Mouse (Mus musculus) embryonic facial prominence, embryonic 13.5 days (tissue): Measurements from ENCODE around the gene Mybbp1a. TPM values are rescaled to one million over a fixed set of nuclear protein-coding genes. Genes with fewer than 3 reads are reported as not detected.

Experiments used
- ATAC-seq: fragments of 200-750 bp; cut with Nextera tagmentation; 2 replicates; pipeline ENCODE4 v1.8.0; 2017; ENCODE audit warnings: low read depth; ENCODE audit not compliant: insufficient number of reproducible peaks, insufficient read depth, low FRiP score, low TSS enrichment
- H3K27ac ChIP-seq: fragments of 300-500 bp; sonication (generic); 2 replicates; pipeline ENCODE4 v1.5.1; 2015; ENCODE audit warnings: moderate library complexity, mild to moderate bottlenecking, inconsistent platforms
- H3K27me3 ChIP-seq: fragments of 300-500 bp; sonication (generic); 2 replicates; pipeline ENCODE4 v1.6.1; 2015; ENCODE audit warnings: mild to moderate bottlenecking, inconsistent platforms
- H3K36me3 ChIP-seq: fragments of 300-500 bp; sonication (generic); 2 replicates; pipeline ENCODE4 v1.6.1; 2015; ENCODE audit warnings: mild to moderate bottlenecking, inconsistent platforms
- H3K4me1 ChIP-seq: fragments of 300-500 bp; sonication (generic); 2 replicates; pipeline ENCODE4 v1.6.1; 2015; ENCODE audit warnings: inconsistent platforms
- H3K4me2 ChIP-seq: fragments of 300-500 bp; sonication (generic); 2 replicates; pipeline ENCODE4 v1.6.1; 2015; ENCODE audit warnings: moderate library complexity, mild to moderate bottlenecking, inconsistent platforms
- H3K4me3 ChIP-seq: fragments of 300-500 bp; sonication (generic); 2 replicates; pipeline ENCODE4 v1.5.1; 2015; ENCODE audit warnings: mild to moderate bottlenecking, inconsistent platforms
- H3K9ac ChIP-seq: fragments of 300-500 bp; sonication (generic); 2 replicates; pipeline ENCODE4 v1.6.1; 2015; ENCODE audit warnings: mild to moderate bottlenecking, inconsistent platforms
- H3K9me3 ChIP-seq: fragments of 300-500 bp; sonication (generic); 2 replicates; pipeline ENCODE4 v1.6.1; 2016; ENCODE audit warnings: inconsistent platforms
- WGBS: fragments of 180-500 bp; shearing (Covaris S2); methylation state at CpG from one replicate; pipeline ENCODE4 v1.1.7; 2015; ENCODE audit warnings: mixed read lengths; 5-methylcytosine and 5-hydroxymethylcytosine counted together
- polyA plus RNA-seq: library from polyadenylated mRNA; unstranded; fragments of >200 nt; fragmentation: Nextera tagmentation; extraction: Ambion mirVana; gene quantifications from 2 replicates; pipeline ENCODE4 v1.2.1, GENCODE M21; 2015

Mybbp1a gene
- polyA plus RNA-seq, 1 experiment from 2014 or later: 174 TPM

GRCm38 (mm10) chr11:72452140-72452665 is 11.0 kb downstream of the Mybbp1a start:
- ATAC-seq: no peak
- Histone ChIP-seq H3K4me3 (no peak overlapping the region), H3K27ac (no peak overlapping the region), H3K4me1 (no peaks in the 10 kb centered on the region), H3K4me2 (no peak overlapping the region), H3K27me3 (no peaks in the 10 kb centered on the region), H3K36me3 (peaks cover 60% of the 10 kb centered on the region), H3K9ac (no peak overlapping the region), H3K9me3 (no peaks in the 10 kb centered on the region)
- WGBS: 84% methylated on average over 3 of the region's 3 CpGs

- no peak overlapping the region for H3K4me3 ChIP-seq
- H3K27ac ChIP-seq: no peak overlapping the region
- H3K4me1 ChIP-seq: no peaks in the 10 kb centered on the region
- no peak overlapping the region for H3K9ac ChIP-seq
- ATAC-seq: no peak
- H3K27me3 ChIP-seq: no peaks in the 10 kb centered on the region
- H3K9me3 ChIP-seq: no peaks in the 10 kb centered on the region
- H3K4me2 ChIP-seq: no peak overlapping the region
- WGBS: 49% methylated on average over 15 of the region's 15 CpGs
- peaks cover 48% of the 10 kb centered on the region for H3K36me3 ChIP-seq
Measured at GRCm38 (mm10) chr11:72453105-72453953, 12.2 kb downstream of the Mybbp1a start.

- Histone ChIP-seq H3K9ac (0 out of 2 replicates have a peak overlapping the region, but pooled peaks have one; percentile 21), H3K27me3 (no peaks in the 10 kb centered on the region), H3K36me3 (peaks cover 25% of the 10 kb centered on the region), H3K9me3 (no peaks in the 10 kb centered on the region), H3K4me3 (no peak overlapping the region), H3K4me2 (no peak overlapping the region), H3K4me1 (no peaks in the 10 kb centered on the region), H3K27ac (no peak overlapping the region)
- ATAC-seq: no peak
- WGBS: 25% methylated on average over 5 of the region's 5 CpGs
Measured at GRCm38 (mm10) chr11:72455694-72456093, 14.5 kb downstream of the Mybbp1a start.

GRCm38 (mm10) chr11:72457995-72458496 is 16.9 kb downstream of the Mybbp1a start:
- H3K9ac ChIP-seq: no peak overlapping the region
- peaks cover 2% of the 10 kb centered on the region; the same call in 1 of the 2 replicates for H3K36me3 ChIP-seq
- H3K27ac ChIP-seq: peak overlapping the region; percentile 28; the same call in 1 of the 2 replicates
- ATAC-seq: no peak
- no peaks in the 10 kb centered on the region for H3K9me3 ChIP-seq
- H3K4me2 ChIP-seq: no peak overlapping the region
- 36% methylated on average over 12 of the region's 12 CpGs for WGBS
- H3K4me1 ChIP-seq: no peaks in the 10 kb centered on the region
- no peaks in the 10 kb centered on the region for H3K27me3 ChIP-seq
- no peak overlapping the region for H3K4me3 ChIP-seq

GRCm38 (mm10) chr11:72458502-72458901 is 17.3 kb downstream of the Mybbp1a start:
- Histone ChIP-seq H3K9me3 (no peaks in the 10 kb centered on the region), H3K36me3 (no peaks in the 10 kb centered on the region), H3K4me1 (no peaks in the 10 kb centered on the region), H3K27ac (peak overlapping the region; percentile 28; the same call in 1 of the 2 replicates), H3K27me3 (no peaks in the 10 kb centered on the region), H3K4me2 (no peak overlapping the region), H3K9ac (no peak overlapping the region), H3K4me3 (no peak overlapping the region)
- no peak for ATAC-seq
- 78% methylated on average over 3 of the region's 3 CpGs for WGBS

GRCm38 (mm10) chr11:72461500-72461981 is 20.4 kb downstream of the Mybbp1a start:
- WGBS: 49% methylated on average over 5 of the region's 5 CpGs
- H3K4me1 ChIP-seq: peaks cover 7% of the 10 kb centered on the region; the same call in 1 of the 2 replicates
- no peak overlapping the region for H3K27ac ChIP-seq
- H3K27me3 ChIP-seq: no peaks in the 10 kb centered on the region
- ATAC-seq: no peak
- H3K36me3 ChIP-seq: no peaks in the 10 kb centered on the region
- no peak overlapping the region for H3K4me2 ChIP-seq
- no peak overlapping the region for H3K9ac ChIP-seq
- no peak overlapping the region for H3K4me3 ChIP-seq
- no peaks in the 10 kb centered on the region for H3K9me3 ChIP-seq

GRCm38 (mm10) chr11:72464821-72465220 is 23.7 kb downstream of the Mybbp1a start:
- no peaks in the 10 kb centered on the region for H3K36me3 ChIP-seq
- no peaks in the 10 kb centered on the region for H3K9me3 ChIP-seq
- H3K4me3 ChIP-seq: no peak overlapping the region
- no peak for ATAC-seq
- no peaks in the 10 kb centered on the region for H3K27me3 ChIP-seq
- WGBS: 64% methylated on average over 3 of the region's 3 CpGs
- no peak overlapping the region for H3K9ac ChIP-seq
- H3K27ac ChIP-seq: no peak overlapping the region
- H3K4me2 ChIP-seq: no peak overlapping the region
- H3K4me1 ChIP-seq: peaks cover 29% of the 10 kb centered on the region

GRCm38 (mm10) chr11:72465978-72466693 is 25.0 kb downstream of the Mybbp1a start:
- H3K4me1 ChIP-seq: peaks cover 29% of the 10 kb centered on the region
- ATAC-seq: no peak
- H3K4me3 ChIP-seq: no peak overlapping the region
- no peaks in the 10 kb centered on the region for H3K36me3 ChIP-seq
- H3K9ac ChIP-seq: no peak overlapping the region
- H3K9me3 ChIP-seq: no peaks in the 10 kb centered on the region
- H3K27ac ChIP-seq: peak overlapping the region; percentile 55; the same call in 1 of the 2 replicates
- 58% methylated on average over 11 of the region's 11 CpGs for WGBS
- H3K4me2 ChIP-seq: no peak overlapping the region
- no peaks in the 10 kb centered on the region for H3K27me3 ChIP-seq

- ATAC-seq: no peak
- H3K27ac ChIP-seq: peak overlapping the region; percentile 55; the same call in 1 of the 2 replicates
- H3K4me1 ChIP-seq: peaks cover 29% of the 10 kb centered on the region
- WGBS: 32% methylated on average over 11 of the region's 11 CpGs
- no peaks in the 10 kb centered on the region for H3K9me3 ChIP-seq
- H3K4me2 ChIP-seq: peak overlapping the region; percentile 2; the same call in 1 of the 2 replicates
- no peaks in the 10 kb centered on the region for H3K27me3 ChIP-seq
- H3K36me3 ChIP-seq: no peaks in the 10 kb centered on the region
- no peak overlapping the region for H3K9ac ChIP-seq
- no peak overlapping the region for H3K4me3 ChIP-seq
Measured at GRCm38 (mm10) chr11:72466694-72467507, 25.7 kb downstream of the Mybbp1a start.

GRCm38 (mm10) chr11:72468525-72468924 is 27.4 kb downstream of the Mybbp1a start:
- WGBS: 68% methylated on average over 5 of the region's 5 CpGs
- Histone ChIP-seq H3K9ac (no peak overlapping the region), H3K36me3 (no peaks in the 10 kb centered on the region), H3K4me1 (peaks cover 32% of the 10 kb centered on the region), H3K9me3 (no peaks in the 10 kb centered on the region), H3K4me3 (no peak overlapping the region), H3K27ac (peak overlapping the region; percentile 60), H3K4me2 (no peak overlapping the region), H3K27me3 (no peaks in the 10 kb centered on the region)
- ATAC-seq: no peak

GRCm38 (mm10) chr11:72469217-72469616 is 28.1 kb downstream of the Mybbp1a start:
- Histone ChIP-seq H3K4me3 (no peak overlapping the region), H3K36me3 (no peaks in the 10 kb centered on the region), H3K27me3 (no peaks in the 10 kb centered on the region), H3K9ac (no peak overlapping the region), H3K27ac (peak overlapping the region; percentile 60), H3K4me1 (peaks cover 32% of the 10 kb centered on the region), H3K4me2 (no peak overlapping the region), H3K9me3 (no peaks in the 10 kb centered on the region)
- WGBS: 27% methylated on average over 5 of the region's 5 CpGs
- ATAC-seq: peak; percentile 40; the same call in 1 of the 2 replicates
